Mouse (Mus musculus) bone marrow, adult 2 months (tissue): Measurements from ENCODE around the gene Tbc1d8b. TPM values are rescaled to one million over a fixed set of nuclear protein-coding genes. Genes with fewer than 3 reads are reported as not detected.

ENCODE experiments used
- H3K27ac ChIP-seq: fragments of 200-500 bp; 2 replicates; pipeline ENCODE4 v1.5.1; 2012; ENCODE audit warnings: low read depth, mild to moderate bottlenecking, control low read depth, inconsistent platforms, low read length; ENCODE audit not compliant: control insufficient read depth, poor library complexity, insufficient read depth
- H3K4me1 ChIP-seq: fragments of 200-500 bp; 2 replicates; pipeline ENCODE4 v1.6.1; 2011; ENCODE audit warnings: low read length; ENCODE audit not compliant: control insufficient read depth, insufficient read depth
- H3K4me3 ChIP-seq: fragments of 200-500 bp; replicated peaks from 2 replicates; pipeline ENCODE3; 2011; ENCODE audit warnings: mild to moderate bottlenecking, low read depth, low read length, control low read depth; ENCODE audit not compliant: control insufficient read depth
- CTCF ChIP-seq: fragments of 200-500 bp; IDR thresholded peaks from 2 replicates; pipeline ENCODE4 v1.5.1; 2011; ENCODE audit warnings: low read length, control low read depth; ENCODE audit not compliant: control insufficient read depth, insufficient read depth
- POLR2A ChIP-seq: fragments of 200-500 bp; IDR thresholded peaks from 2 replicates; pipeline ENCODE4 v1.6.1; 2011; ENCODE audit warnings: low read depth, mild to moderate bottlenecking, control low read depth, low read length, borderline replicate concordance; ENCODE audit not compliant: control insufficient read depth
- WGBS: fragments of 180-500 bp; shearing (Covaris S2); methylation state at CpG from one replicate; pipeline ENCODE4 v1.1.7; 2018; 5-methylcytosine and 5-hydroxymethylcytosine counted together
- polyA plus RNA-seq: library from polyadenylated mRNA; stranded (reverse); fragments of >200 nt; gene quantifications from 2 replicates; pipeline ENCODE4 v1.2.4, GENCODE M21; 2011; ENCODE audit warnings: low replicate concordance; ENCODE audit not compliant: missing spikeins, insufficient read depth, insufficient read length

The Tbc1d8b gene
- polyA plus RNA-seq: 0.50 and 0.88 TPM in 2 replicates

- Histone ChIP-seq H3K4me3 (peak within 1 kb of the TSS; percentile 90), H3K27ac (no peak within 1 kb of the TSS), H3K4me1 (no peaks in the 10 kb centered on the region)
- WGBS: 13% methylated on average over 43 of the region's 43 CpGs
- no peak for TF ChIP-seq CTCF
- no peak for TF ChIP-seq POLR2A
Observed at GRCm38 (mm10) chrX:139684775-139685695, at the start of gene Tbc1d8b. Gene Tbc1d8b, plus strand, starts transcription at chrX:139684996.

GRCm38 (mm10) chrX:139639744-139640143 lies 45.1 kb upstream of the Tbc1d8b start:
- Histone ChIP-seq H3K4me1 (no peaks in the 10 kb centered on the region), H3K27ac (no peak overlapping the region), H3K4me3 (no peak overlapping the region)
- TF ChIP-seq POLR2A: no peak
- WGBS: 29% methylated on average over 2 of the region's 2 CpGs

- TF ChIP-seq POLR2A: no peak
- TF ChIP-seq CTCF: no peak
- Histone ChIP-seq H3K27ac (no peak overlapping the region), H3K4me3 (no peak overlapping the region), H3K4me1 (no peaks in the 10 kb centered on the region)
Observed at GRCm38 (mm10) chrX:139640418-139640817, 44.4 kb upstream of the Tbc1d8b start.

GRCm38 (mm10) chrX:139652226-139652625 lies 32.6 kb upstream of the Tbc1d8b start:
- 81% methylated on average over 5 of the region's 5 CpGs for WGBS
- Histone ChIP-seq H3K4me3 (no peak overlapping the region), H3K4me1 (no peaks in the 10 kb centered on the region; the same call in 1 of the 2 replicates), H3K27ac (no peak overlapping the region)
- TF ChIP-seq CTCF (no peak), POLR2A (no peak)

GRCm38 (mm10) chrX:139653292-139653691 lies 31.5 kb upstream of the Tbc1d8b start:
- no peaks in the 10 kb centered on the region; the same call in 1 of the 2 replicates for H3K4me1 ChIP-seq
- no peak overlapping the region for H3K4me3 ChIP-seq
- no peak overlapping the region for H3K27ac ChIP-seq
- 61% methylated on average over 3 of the region's 3 CpGs for WGBS
- TF ChIP-seq CTCF (no peak), POLR2A (no peak)

GRCm38 (mm10) chrX:139654350-139655063 lies 30.3 kb upstream of the Tbc1d8b start:
- Histone ChIP-seq H3K4me3 (no peak overlapping the region), H3K27ac (no peak overlapping the region), H3K4me1 (no peaks in the 10 kb centered on the region; the same call in 1 of the 2 replicates)
- TF ChIP-seq POLR2A: no peak
- TF ChIP-seq CTCF: no peak
- 62% methylated on average over 5 of the region's 5 CpGs for WGBS

GRCm38 (mm10) chrX:139662111-139662510 lies 22.7 kb upstream of the Tbc1d8b start:
- TF ChIP-seq POLR2A (no peak), CTCF (no peak)
- 85% methylated on average over 1 of the region's 1 CpGs for WGBS
- H3K4me1 ChIP-seq: no peaks in the 10 kb centered on the region
- no peak overlapping the region for H3K4me3 ChIP-seq
- H3K27ac ChIP-seq: no peak overlapping the region

- H3K4me1 ChIP-seq: no peaks in the 10 kb centered on the region
- H3K27ac ChIP-seq: no peak overlapping the region
- WGBS: 58% methylated on average over 2 of the region's 2 CpGs
- H3K4me3 ChIP-seq: no peak overlapping the region
- TF ChIP-seq CTCF (no peak), POLR2A (no peak)
Observed at GRCm38 (mm10) chrX:139665829-139666228, 19.0 kb upstream of the Tbc1d8b start.
